Mouse (Mus musculus) hindbrain, embryonic 11.5 days (tissue): ENCODE data around the gene Dyx1c1. TPM values are rescaled to one million over a fixed set of nuclear protein-coding genes. Genes with fewer than 3 reads are reported as not detected.

ENCODE experiments used
- ATAC-seq: fragments of 200-750 bp; cut with Nextera tagmentation; 2 replicates; pipeline ENCODE4 v1.8.0; 2017; ENCODE audit warnings: mild to moderate bottlenecking, moderate TSS enrichment, moderate library complexity; ENCODE audit not compliant: low FRiP score
- DNase-seq: peaks from one replicate; pipeline ENCODE4 v3.0.0-alpha.2; 2015; ENCODE audit warnings: low spot score
- H3K27ac ChIP-seq: fragments of 300-500 bp; sonication (generic); 2 replicates; pipeline ENCODE4 v1.5.1; 2014; ENCODE audit warnings: mild to moderate bottlenecking, low read depth, low read length
- H3K27me3 ChIP-seq: fragments of 300-500 bp; sonication (generic); 2 replicates; pipeline ENCODE4 v1.6.1; 2014; ENCODE audit warnings: mild to moderate bottlenecking, low read length, moderate library complexity, mixed read lengths; ENCODE audit not compliant: control insufficient read depth, insufficient read depth
- H3K36me3 ChIP-seq: fragments of 300-500 bp; sonication (generic); 2 replicates; pipeline ENCODE4 v1.6.1; 2014; ENCODE audit warnings: mild to moderate bottlenecking, low read length, moderate library complexity, mixed read lengths; ENCODE audit not compliant: control insufficient read depth, insufficient read depth
- H3K4me1 ChIP-seq: fragments of 300-500 bp; sonication (generic); replicated peaks from 2 replicates; pipeline ENCODE4 v1.6.1; 2014; ENCODE audit warnings: low read length, mixed read lengths; ENCODE audit not compliant: control insufficient read depth, insufficient read depth
- H3K4me2 ChIP-seq: fragments of 300-500 bp; sonication (generic); replicated peaks from 2 replicates; pipeline ENCODE4 v1.6.1; 2014; ENCODE audit warnings: mild to moderate bottlenecking, low read depth, low read length
- H3K4me3 ChIP-seq: fragments of 300-500 bp; sonication (generic); 2 replicates; pipeline ENCODE4 v1.5.1; 2014; ENCODE audit warnings: low read depth, low read length
- H3K9ac ChIP-seq: fragments of 300-500 bp; sonication (generic); 2 replicates; pipeline ENCODE4 v1.6.1; 2014; ENCODE audit warnings: low read depth, low read length
- H3K9me3 ChIP-seq: fragments of 300-500 bp; sonication (generic); 2 replicates; pipeline ENCODE4 v1.6.1; 2016; ENCODE audit warnings: low read length; ENCODE audit not compliant: control insufficient read depth
- WGBS: fragments of 180-500 bp; shearing (Covaris S2); extraction: QIAGEN DNeasy Blood & Tissue Kit; methylation state at CpG from one replicate; pipeline ENCODE4 v1.1.7; 2014; 5-methylcytosine and 5-hydroxymethylcytosine counted together
- polyA plus RNA-seq: library from polyadenylated mRNA; unstranded; fragments of >200 nt; fragmentation: Nextera tagmentation; extraction: Ambion mirVana; gene quantifications from 2 replicates; pipeline ENCODE4 v1.2.1, GENCODE M21; 2014

The Dyx1c1 gene
- polyA plus RNA-seq, 1 experiment from 2014 or later = 3.8 TPM

GRCm38 (mm10) chr9:73020566-73021097 lies 62.0 kb downstream of the Dyx1c1 start:
- DNase-seq = no peak
- 95% methylated on average over 5 of the region's 5 CpGs for WGBS
- no peaks in the 10 kb centered on the region for H3K36me3 ChIP-seq
- H3K27ac ChIP-seq = no peak overlapping the region
- H3K4me1 ChIP-seq = no peaks in the 10 kb centered on the region
- no peaks in the 10 kb centered on the region for H3K9me3 ChIP-seq
- no peak for ATAC-seq
- H3K27me3 ChIP-seq = no peaks in the 10 kb centered on the region
- H3K4me3 ChIP-seq = no peak overlapping the region
- H3K4me2 ChIP-seq = no peak overlapping the region
- no peak overlapping the region for H3K9ac ChIP-seq

Other genes with a start within 250 kb of the Dyx1c1 start
- 4.7 and 5.4 TPM in 2 replicates for gene Prtg, start 151.9 kb upstream of the Dyx1c1 start, polyA plus RNA-seq
- gene Pygo1, start 33.1 kb upstream of the Dyx1c1 start, polyA plus RNA-seq = 11.5 and 12.4 TPM in 2 replicates
- 0.37 TPM in 1 of 2 replicates, not detected in the other for gene Gm44503, start 67 bp downstream of the Dyx1c1 start, polyA plus RNA-seq
- 26.3 and 28.1 TPM in 2 replicates for gene Ccpg1os, start 26.6 kb downstream of the Dyx1c1 start, polyA plus RNA-seq
- gene Ccpg1, start 26.6 kb downstream of the Dyx1c1 start, polyA plus RNA-seq = 31.2 and 33.6 TPM in 2 replicates
- gene Pigb, start 81.6 kb downstream of the Dyx1c1 start, polyA plus RNA-seq = 15.8 and 16.7 TPM in 2 replicates
- 0.73 and 1.1 TPM in 2 replicates for gene Rab27a, start 86.1 kb downstream of the Dyx1c1 start, polyA plus RNA-seq
- not detected in 2 replicates for gene Khdc3, start 143.1 kb downstream of the Dyx1c1 start, polyA plus RNA-seq
- not detected in 2 replicates for gene Gm20509, start 143.7 kb downstream of the Dyx1c1 start, polyA plus RNA-seq
- gene Rsl24d1, start 154.6 kb downstream of the Dyx1c1 start, polyA plus RNA-seq = 162 and 167 TPM in 2 replicates